Mouse (Mus musculus) naive thymus-derived CD4-positive, alpha-beta T cell, adult 2 months (primary cell): ENCODE results near the gene Stk11.
A peak's percentile ranks its signal among the peaks of the same experiment; 100 is the strongest.

Source experiments
- DNase-seq: peaks from one replicate; pipeline ENCODE4 v3.0.0-alpha.2; 2011; ENCODE audit warnings: low read depth

Gene Stk11

DNA sequence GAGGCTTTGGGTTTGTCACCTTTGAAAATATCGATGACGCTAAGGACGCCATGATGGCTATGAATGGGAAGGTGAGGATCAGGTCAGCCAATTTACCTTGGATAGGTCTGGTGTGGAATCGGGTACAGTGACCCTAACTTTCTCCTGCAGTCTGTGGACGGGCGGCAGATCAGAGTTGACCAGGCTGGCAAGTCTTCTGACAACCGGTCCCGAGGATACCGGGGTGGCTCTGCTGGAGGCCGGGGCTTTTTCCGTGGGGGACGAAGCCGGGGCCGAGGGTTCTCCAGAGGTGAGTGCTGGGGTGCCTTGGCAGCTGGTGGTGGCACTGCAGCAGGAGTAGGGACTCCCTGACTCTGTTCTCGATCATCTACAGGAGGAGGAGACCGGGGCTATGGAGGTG is 54.4 kb downstream of the Stk11 start:
- DNase-seq: no peak

DNA sequence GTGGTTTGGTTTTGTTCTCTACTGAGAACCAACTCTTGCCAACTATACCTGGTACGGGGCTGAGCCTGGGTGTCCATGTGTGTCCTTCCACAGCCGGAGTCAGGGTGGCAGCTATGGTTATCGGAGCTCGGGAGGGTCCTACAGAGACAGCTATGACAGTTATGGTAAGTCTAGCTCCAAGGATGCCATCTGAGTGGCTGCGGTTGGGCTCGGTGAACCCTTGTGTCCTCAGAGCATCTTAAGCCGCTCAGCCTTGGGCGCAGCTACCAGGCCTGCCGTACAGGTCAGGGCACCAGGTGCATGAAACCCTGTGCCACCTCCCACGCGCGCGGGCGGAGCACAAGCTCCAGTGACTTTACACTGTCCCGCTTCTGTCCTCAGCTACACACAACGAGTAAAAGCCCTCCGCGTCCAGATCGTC is 55.0 kb downstream of the Stk11 start:
- peak; percentile 19 for DNase-seq

GRCm38 (mm10) chr10:80171252-80171651 is 55.6 kb downstream of the Stk11 start:
- DNase-seq: peak; percentile 12

- peak; percentile 37 for DNase-seq
These were observed 56.3 kb downstream of the Stk11 start for GRCm38 (mm10) chr10:80171760-80172526.

GRCm38 (mm10) chr10:80172527-80173292 is 57.1 kb downstream of the Stk11 start, which contains the start of gene 1600002K03Rik:
Gene 1600002K03Rik (plus strand): TSS chr10:80172944.
- peak; percentile 97 for DNase-seq

GRCm38 (mm10) chr10:80173358-80173757 is 57.8 kb downstream of the Stk11 start:
- DNase-seq: peak; percentile 55

DNA sequence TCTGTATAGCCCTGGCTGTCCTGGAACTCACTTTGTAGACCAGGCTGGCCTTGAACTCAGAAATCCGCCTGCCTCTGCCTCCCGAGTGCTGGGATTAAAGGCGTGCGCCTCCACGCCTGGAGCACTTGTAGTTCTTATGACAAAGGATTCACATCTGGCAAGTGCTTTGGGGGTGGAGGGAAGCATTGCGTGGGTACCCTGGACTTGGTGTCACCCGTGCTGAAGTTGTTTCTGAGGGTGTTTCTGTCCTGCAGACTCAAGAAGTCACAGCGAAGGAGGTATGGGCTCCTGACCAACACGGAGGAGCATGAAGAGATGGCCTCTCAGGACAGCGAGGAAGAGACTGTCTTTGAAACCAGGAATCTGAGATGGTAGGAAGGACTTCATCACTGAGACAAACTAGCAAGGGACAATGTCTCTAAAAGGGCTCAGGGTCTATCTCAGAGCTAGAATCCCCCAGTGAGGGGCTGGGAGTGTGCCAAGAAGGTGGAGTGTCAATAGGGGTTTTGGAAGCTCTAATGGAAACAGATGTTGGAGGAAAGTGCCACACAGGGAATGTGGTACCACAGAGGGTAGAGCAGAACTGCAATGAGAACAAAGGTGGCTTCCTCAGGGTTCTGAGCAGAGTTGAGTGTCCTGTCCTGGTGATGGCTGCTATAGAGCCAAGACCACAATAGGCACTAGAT is 58.5 kb downstream of the Stk11 start:
- DNase-seq: peak; percentile 23

- DNase-seq: peak; percentile 76
These were observed 59.1 kb downstream of the Stk11 start for GRCm38 (mm10) chr10:80174705-80175104.

GRCm38 (mm10) chr10:80175536-80176269 is 60.1 kb downstream of the Stk11 start:
- DNase-seq: peak; percentile 75

DNA sequence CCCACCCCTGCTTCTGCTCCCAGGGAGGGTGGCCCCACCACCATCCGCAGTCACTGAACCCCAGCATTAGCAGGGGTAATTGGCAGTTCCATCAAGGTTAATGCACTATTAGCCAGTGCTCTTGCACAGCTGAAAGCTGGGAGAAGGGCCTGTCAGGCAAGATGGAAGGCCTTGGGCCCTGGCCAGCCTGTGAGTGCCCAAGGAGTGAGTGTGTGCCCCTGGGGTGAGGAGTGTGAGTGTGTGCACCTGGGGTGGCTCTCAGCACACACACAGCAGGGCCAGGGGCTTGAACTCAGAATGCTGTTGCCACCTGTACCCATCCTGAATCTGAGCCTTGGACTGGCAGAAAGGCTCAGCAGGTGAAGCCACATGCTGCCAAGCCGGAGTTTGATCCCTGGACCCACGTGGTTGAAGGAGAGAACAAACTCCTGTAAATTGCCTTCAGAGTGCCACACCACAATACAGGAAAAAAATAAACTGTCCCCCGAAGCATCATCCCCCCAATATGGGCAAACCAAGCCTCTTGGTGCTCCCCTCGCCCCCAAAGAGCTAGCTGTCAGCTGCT is 60.7 kb downstream of the Stk11 start:
- no peak for DNase-seq

GRCm38 (mm10) chr10:80177441-80178279 is 62.1 kb downstream of the Stk11 start:
- no peak for DNase-seq

GRCm38 (mm10) chr10:80179068-80180051 is 63.8 kb downstream of the Stk11 start, which contains the start of gene Efna2:
Gene Efna2 (plus strand): TSS chr10:80179482.
- peak; percentile 34 for DNase-seq
